ENCODE assay signal across 12 mouse cellular contexts in the genomic region with DNA sequence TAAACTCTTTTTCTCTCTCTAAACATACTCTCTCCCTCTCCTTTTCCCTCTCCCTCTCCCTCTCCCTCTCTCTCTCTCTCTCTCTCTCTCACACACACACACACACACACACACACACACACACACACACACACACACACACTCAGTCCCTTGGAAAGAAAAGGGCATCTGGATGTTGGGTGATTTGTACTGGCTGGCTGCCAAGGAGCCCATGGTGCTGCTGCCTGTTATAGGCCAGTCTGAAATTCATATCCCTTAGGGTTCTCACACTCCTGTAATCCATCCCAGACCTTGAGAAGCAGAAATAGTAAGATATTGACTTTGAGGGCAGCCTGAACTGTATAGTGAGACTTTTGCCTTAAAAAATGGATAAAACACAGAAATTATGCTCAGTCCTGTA. TPM values are rescaled to one million over a fixed set of nuclear protein-coding genes. Genes with fewer than 3 reads are reported as not detected.
DNase-seq lines count a peak whose midpoint lies in the region; ATAC-seq lines count a peak whose summit lies in the region.
"Had no signal": no experiment of that assay in that cellular context is flagged by ENCODE, and none has a peak within 500 bp of the region (broad histone marks: within the 10 kb centered on the region; RNA-seq: fewer than 3 reads in every experiment).

No protein-coding gene starts in this region.

- H3K4me2 ChIP-seq in hindbrain, embryonic 11.5 days (replicated peaks; ENCODE audit: low read depth, low read length), result no peak overlapping the region
- no peak overlapping the region for H3K4me2 ChIP-seq in hindbrain, embryonic 12.5 days (replicated peaks)
- H3K4me2 ChIP-seq in limb, embryonic 12.5 days, result no peak overlapping the region
- H3K4me2 ChIP-seq: neural tube, embryonic 15.5 days; stomach, embryonic 15.5 days had no signal

- H3K36me3 ChIP-seq in hindbrain, embryonic 11.5 days (ENCODE audit: control insufficient read depth, insufficient read depth, low read length), result no peaks in the 10 kb centered on the region
- peaks cover 5% of the 10 kb centered on the region; the same call in 1 of the 2 replicates for H3K36me3 ChIP-seq in hindbrain, embryonic 12.5 days
- H3K36me3 ChIP-seq in limb, embryonic 12.5 days, result peaks cover 29% of the 10 kb centered on the region
- H3K36me3 ChIP-seq: neural tube, embryonic 15.5 days had no signal

- DNase-seq in cerebellum, postnatal 10 days, result peak; percentile 42 to 57
- no peak for DNase-seq in cerebellum, adult 11 months
- DNase-seq in hindbrain, embryonic 11.5 days (ENCODE audit: low spot score), result peak; percentile 38
- peak; percentile 27 for DNase-seq in ovary, postnatal 36 days (ENCODE audit: low spot score)
- no peak for DNase-seq in ovary, postnatal 10 days (ENCODE audit: low spot score)
- no peak for DNase-seq in layer of hippocampus, postnatal 14 days (ENCODE audit: low spot score in 2 of 2)
- DNase-seq: cerebellum, adult 8-10 months; kidney, adult 11 months had no signal

- ATAC-seq in hindbrain, embryonic 11.5 days (ENCODE audit: low FRiP score), result no peak
- no peak for ATAC-seq in hindbrain, embryonic 12.5 days (ENCODE audit: low FRiP score)
- peak; percentile 77 for ATAC-seq in limb, embryonic 12.5 days (ENCODE audit: insufficient number of reproducible peaks, insufficient read depth, low FRiP score, low TSS enrichment, low read depth)

- no peaks in the 10 kb centered on the region for H3K4me1 ChIP-seq in hindbrain, embryonic 11.5 days (replicated peaks; ENCODE audit: control insufficient read depth, insufficient read depth, low read length)
- H3K4me1 ChIP-seq in hindbrain, embryonic 12.5 days, result no peaks in the 10 kb centered on the region; the same call in 1 of the 2 replicates
- H3K4me1 ChIP-seq in limb, embryonic 12.5 days (replicated peaks), result peaks cover 38% of the 10 kb centered on the region
- H3K4me1 ChIP-seq: stomach, embryonic 15.5 days had no signal

- H3K27me3 ChIP-seq in hindbrain, embryonic 11.5 days (ENCODE audit: control insufficient read depth, insufficient read depth, low read length), result no peaks in the 10 kb centered on the region
- no peaks in the 10 kb centered on the region for H3K27me3 ChIP-seq in hindbrain, embryonic 12.5 days
- no peaks in the 10 kb centered on the region for H3K27me3 ChIP-seq in limb, embryonic 12.5 days
- H3K27me3 ChIP-seq: neural tube, embryonic 15.5 days; stomach, embryonic 15.5 days had no signal

- H3K9ac ChIP-seq in hindbrain, embryonic 11.5 days (ENCODE audit: low read depth, low read length), result no peak overlapping the region
- no peak overlapping the region for H3K9ac ChIP-seq in hindbrain, embryonic 12.5 days
- H3K9ac ChIP-seq in limb, embryonic 12.5 days (replicated peaks), result no peak overlapping the region
- H3K9ac ChIP-seq: neural tube, embryonic 15.5 days; stomach, embryonic 15.5 days had no signal

- no peak overlapping the region for H3K4me3 ChIP-seq in hindbrain, embryonic 11.5 days (ENCODE audit: low read depth, low read length)
- H3K4me3 ChIP-seq in hindbrain, embryonic 12.5 days, result no peak overlapping the region
- no peak overlapping the region for H3K4me3 ChIP-seq in limb, embryonic 12.5 days (replicated peaks)
- H3K4me3 ChIP-seq: neural tube, embryonic 15.5 days; stomach, embryonic 15.5 days had no signal

- H3K9me3 ChIP-seq in hindbrain, embryonic 11.5 days (ENCODE audit: control insufficient read depth, low read length), result no peaks in the 10 kb centered on the region
- H3K9me3 ChIP-seq in hindbrain, embryonic 12.5 days (replicated peaks), result no peaks in the 10 kb centered on the region
- no peaks in the 10 kb centered on the region for H3K9me3 ChIP-seq in limb, embryonic 12.5 days
- H3K9me3 ChIP-seq: neural tube, embryonic 15.5 days; stomach, embryonic 15.5 days had no signal

- no peak overlapping the region for H3K27ac ChIP-seq in hindbrain, embryonic 11.5 days (ENCODE audit: low read depth, low read length)
- no peak overlapping the region for H3K27ac ChIP-seq in hindbrain, embryonic 12.5 days
- H3K27ac ChIP-seq in limb, embryonic 12.5 days, result peak overlapping the region; percentile 79
- H3K27ac ChIP-seq: neural tube, embryonic 15.5 days; stomach, embryonic 15.5 days had no signal

RNA-seq across cellular contexts. Expression of gene Ttc28, which starts 4.9 kb away (rescaled TPM):
- 14.0 and 15.6 TPM in 2 replicates for polyA plus RNA-seq in hindbrain, embryonic 11.5 days (2014; fragmentation: Nextera tagmentation; extraction: Ambion mirVana)
- 26.9 and 28.2 TPM in 2 replicates for polyA plus RNA-seq in hindbrain, embryonic 12.5 days (2016; fragmentation: Nextera tagmentation; extraction: Ambion mirVana)
- 20.0 and 23.0 TPM in 2 replicates for polyA plus RNA-seq in limb, embryonic 12.5 days (2016; fragmentation: Nextera tagmentation; extraction: Ambion mirVana)
- total RNA-seq in layer of hippocampus, postnatal 14 days (2021), result 10 to 100 TPM; 19.6 to 23.4 TPM

RNA-seq across cellular contexts. Expression of gene Chek2, which starts 34.9 kb away (rescaled TPM):
- 24.3 and 26.1 TPM in 2 replicates for polyA plus RNA-seq in hindbrain, embryonic 11.5 days (2014; fragmentation: Nextera tagmentation; extraction: Ambion mirVana)
- 18.3 and 18.4 TPM in 2 replicates for polyA plus RNA-seq in hindbrain, embryonic 12.5 days (2016; fragmentation: Nextera tagmentation; extraction: Ambion mirVana)
- 30.9 and 32.6 TPM in 2 replicates for polyA plus RNA-seq in limb, embryonic 12.5 days (2016; fragmentation: Nextera tagmentation; extraction: Ambion mirVana)
- total RNA-seq in layer of hippocampus, postnatal 14 days (2021), result 1 to 10 TPM; 2.3 to 2.5 TPM

RNA-seq across cellular contexts. Expression of gene Hscb, which starts 35.1 kb away (rescaled TPM):
- polyA plus RNA-seq in hindbrain, embryonic 11.5 days (2014; fragmentation: Nextera tagmentation; extraction: Ambion mirVana), result 15.7 and 24.3 TPM in 2 replicates
- 18.5 and 21.4 TPM in 2 replicates for polyA plus RNA-seq in hindbrain, embryonic 12.5 days (2016; fragmentation: Nextera tagmentation; extraction: Ambion mirVana)
- 30.9 and 33.9 TPM in 2 replicates for polyA plus RNA-seq in limb, embryonic 12.5 days (2016; fragmentation: Nextera tagmentation; extraction: Ambion mirVana)
- 10 to 100 TPM in 1 of 2 experiments, 1 to 10 TPM in 1; 8.9 to 10.4 TPM for total RNA-seq in layer of hippocampus, postnatal 14 days (2021)

Comparison
In these comparisons a context has a peak if more than half of its experiments do, and no peak if none do; other contexts are left out.
1. DNase-seq: peak in cerebellum, postnatal 10 days (2 of 2), hindbrain, embryonic 11.5 days (single experiment) and ovary, postnatal 36 days (single experiment); none in cerebellum, adult 11 months (single experiment), ovary, postnatal 10 days (single experiment) and layer of hippocampus, postnatal 14 days (0 of 2).